Mouse (Mus musculus): Measurements from ENCODE around the gene Etnk1.
"Not testable (repeated sequence)": the region's sequence is repeated elsewhere in the genome, so short reads cannot be mapped to it uniquely, and the experiment has no call there.

The Etnk1 gene

GRCm38 (mm10) chr6:143162161-143162877 lies 4.7 kb upstream of the Etnk1 start:
- CTCF ChIA-PET, result interaction anchor here in 3 of 4 experiments (0.6 to 0.9 kb wide), 5 partner anchors 9 to 55 kb away, joined by 3 to 12 read pairs (median 6); no protein-coding TSS in a partner anchor
- POLR2A ChIA-PET, result interaction anchor here (0.6 to 5.0 kb wide), 49 partner anchors 8 to 1920 kb away, joined by 3 to 99 read pairs (median 5); partner anchors contain the start of gene C2cd5 (in 1 of the 4)

DNA sequence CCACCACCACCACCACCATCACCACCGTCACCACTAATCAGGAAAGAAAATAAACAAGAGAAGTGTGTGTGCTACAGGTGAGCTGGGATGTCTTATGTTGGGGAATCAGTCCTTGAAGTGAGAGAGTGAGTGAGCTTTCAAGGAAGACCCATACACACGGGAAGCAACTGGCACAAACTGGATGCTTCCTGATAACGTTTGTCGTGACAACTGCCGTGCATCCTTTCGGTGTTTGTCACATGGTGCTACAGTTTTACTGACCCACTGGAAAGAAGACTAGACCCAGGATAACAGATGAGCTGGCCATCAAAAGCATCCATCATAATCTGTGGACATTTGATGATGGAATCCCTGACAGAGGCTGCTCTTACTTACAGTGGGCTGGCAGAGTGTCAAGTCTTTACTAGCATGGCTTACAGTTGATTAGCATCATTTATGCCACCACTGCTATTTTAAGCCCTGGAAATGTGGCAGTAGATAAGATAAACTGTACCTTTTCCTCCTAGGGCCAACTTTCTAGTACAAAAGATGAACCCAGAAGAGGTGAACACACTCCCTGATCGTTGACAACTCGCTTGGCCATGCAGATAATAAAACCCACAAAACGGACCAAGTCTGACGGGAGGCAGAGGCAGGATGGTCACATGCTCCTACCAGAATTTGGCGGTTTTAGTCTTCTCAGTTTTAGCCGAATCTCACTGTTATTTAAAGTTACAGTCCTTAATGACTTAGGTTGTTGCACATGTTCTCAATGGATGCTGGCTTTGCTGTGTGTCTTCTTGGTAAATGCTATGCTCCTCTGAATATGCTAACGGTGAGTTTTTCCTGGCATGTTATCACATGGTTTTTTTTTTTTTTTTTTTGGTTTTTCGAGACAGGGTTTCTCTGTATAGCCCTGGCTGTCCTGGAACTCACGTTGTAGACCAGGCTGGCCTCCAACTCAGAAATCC lies 2.8 kb upstream of the Etnk1 start:
- POLR2A ChIA-PET, result interaction anchor here (0.6 to 5.0 kb wide), 58 partner anchors 7 to 1919 kb away, joined by 3 to 99 read pairs (median 5); partner anchors contain the start of gene C2cd5 (in 1 of the 4)
- CTCF ChIA-PET, result interaction anchor here in 3 of 4 experiments (0.6 to 1.5 kb wide), 4 partner anchors 11 to 176 kb away, joined by 3 to 11 read pairs (median 4); no protein-coding TSS in a partner anchor

DNA sequence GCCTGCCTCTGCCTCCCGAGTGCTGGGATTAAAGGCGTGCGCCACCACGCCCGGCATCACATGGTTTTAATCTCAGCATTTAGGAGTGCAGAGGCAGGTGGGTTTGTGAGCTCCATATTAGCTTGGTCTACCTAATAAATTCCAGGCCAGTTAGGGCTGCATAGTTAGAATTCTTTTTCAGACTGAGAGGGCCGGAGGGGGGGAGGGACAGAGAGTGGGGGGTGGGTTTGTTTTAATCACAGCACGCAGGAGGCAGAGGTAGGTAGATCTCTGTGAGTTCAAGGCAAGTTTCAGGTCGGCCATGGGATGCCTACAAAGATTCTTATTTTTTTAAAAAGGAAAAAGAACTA lies 2.1 kb upstream of the Etnk1 start:
- ChIA-PET CTCF (interaction anchor here in 1 of 4 experiments (0.6 kb wide), 1 partner anchor 22 kb away, joined by 11 read pairs; no protein-coding TSS in a partner anchor), POLR2A (interaction anchor here (0.6 to 5.0 kb wide), 52 partner anchors 8 to 1918 kb away, joined by 3 to 99 read pairs (median 6); partner anchors contain the start of gene C2cd5 (in 1 of the 4))

GRCm38 (mm10) chr6:143165404-143166257 lies 1.4 kb upstream of the Etnk1 start:
- ChIA-PET CTCF (interaction anchor here in 3 of 4 experiments (0.9 to 1.2 kb wide), 3 partner anchors 9 to 130 kb away, joined by 4 to 7 read pairs (median 4); no protein-coding TSS in a partner anchor), POLR2A (interaction anchor here (0.7 to 14.8 kb wide), 64 partner anchors 8 to 1917 kb away, joined by 3 to 306 read pairs (median 7); partner anchors contain the start of gene C2cd5 (in 2 of the 4))

DNA sequence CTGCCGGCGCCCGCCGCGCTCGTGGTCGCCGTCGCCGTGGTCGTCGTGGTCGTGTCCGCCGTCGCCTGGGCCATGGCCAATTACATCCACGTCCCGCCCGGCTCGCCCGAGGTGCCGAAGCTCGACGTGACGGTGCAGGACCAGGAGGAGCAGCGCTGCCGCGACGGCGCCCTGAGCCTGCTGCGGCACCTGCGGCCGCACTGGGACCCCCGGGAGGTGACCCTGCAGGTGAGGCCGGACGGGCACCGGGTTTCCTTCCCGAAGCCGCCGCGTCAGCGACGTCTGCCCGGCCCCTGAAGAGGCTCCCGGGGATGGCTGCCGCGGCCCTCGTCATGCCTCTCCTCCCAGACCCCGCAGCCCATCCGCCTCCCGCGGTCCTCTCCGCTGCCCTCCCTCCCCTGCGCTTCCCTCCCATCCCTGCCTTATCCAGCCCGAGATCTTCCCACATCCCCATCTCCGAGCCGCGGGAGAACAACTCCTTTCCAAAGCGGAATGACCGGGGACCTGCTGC lies 443 bp downstream of the Etnk1 start:
- CTCF ChIA-PET, result no interaction called here
- POLR2A ChIA-PET, result interaction anchor here (0.9 to 14.8 kb wide), 35 partner anchors 8 to 93 kb away, joined by 3 to 306 read pairs (median 8); partner anchors contain the start of gene C2cd5 (in 2 of the 4)

GRCm38 (mm10) chr6:143167981-143168674 lies 1.1 kb downstream of the Etnk1 start:
- ChIA-PET CTCF (interaction anchor here in 1 of 4 experiments (0.5 kb wide), 1 partner anchor 358 kb away, joined by 3 read pairs; no protein-coding TSS in a partner anchor), POLR2A (interaction anchor here (0.7 to 14.8 kb wide), 37 partner anchors 8 to 89 kb away, joined by 3 to 306 read pairs (median 4); partner anchors contain the start of gene C2cd5 (in 1 of the 4))

DNA sequence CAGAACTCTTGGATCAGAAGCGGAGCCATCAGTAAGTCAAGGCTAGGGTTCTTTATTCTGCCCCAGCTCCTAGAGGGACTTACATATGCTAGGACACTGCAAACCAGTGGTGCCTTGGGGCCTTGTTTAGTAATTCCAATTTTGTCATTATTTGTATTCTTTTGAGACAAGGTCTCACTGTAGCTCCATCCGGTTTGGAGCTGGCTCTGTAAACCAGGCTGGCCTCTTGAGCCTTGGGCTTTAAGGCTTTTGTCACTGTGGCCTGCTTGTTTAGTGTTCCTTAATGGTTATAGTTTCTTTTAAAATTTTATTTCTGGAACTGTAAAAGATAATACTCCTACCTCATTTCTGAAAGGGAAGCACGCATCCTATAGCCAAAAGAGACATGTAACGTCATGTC lies 2.4 kb downstream of the Etnk1 start:
- ChIA-PET CTCF (interaction anchor here in 2 of 4 experiments (0.6 to 0.7 kb wide), 2 partner anchors 34 to 101 kb away, joined by 3 to 4 read pairs; no protein-coding TSS in a partner anchor), POLR2A (interaction anchor here (0.9 to 14.8 kb wide), 39 partner anchors 8 to 147 kb away, joined by 3 to 306 read pairs (median 5); partner anchors contain the start of gene C2cd5 (in 2 of the 4))

DNA sequence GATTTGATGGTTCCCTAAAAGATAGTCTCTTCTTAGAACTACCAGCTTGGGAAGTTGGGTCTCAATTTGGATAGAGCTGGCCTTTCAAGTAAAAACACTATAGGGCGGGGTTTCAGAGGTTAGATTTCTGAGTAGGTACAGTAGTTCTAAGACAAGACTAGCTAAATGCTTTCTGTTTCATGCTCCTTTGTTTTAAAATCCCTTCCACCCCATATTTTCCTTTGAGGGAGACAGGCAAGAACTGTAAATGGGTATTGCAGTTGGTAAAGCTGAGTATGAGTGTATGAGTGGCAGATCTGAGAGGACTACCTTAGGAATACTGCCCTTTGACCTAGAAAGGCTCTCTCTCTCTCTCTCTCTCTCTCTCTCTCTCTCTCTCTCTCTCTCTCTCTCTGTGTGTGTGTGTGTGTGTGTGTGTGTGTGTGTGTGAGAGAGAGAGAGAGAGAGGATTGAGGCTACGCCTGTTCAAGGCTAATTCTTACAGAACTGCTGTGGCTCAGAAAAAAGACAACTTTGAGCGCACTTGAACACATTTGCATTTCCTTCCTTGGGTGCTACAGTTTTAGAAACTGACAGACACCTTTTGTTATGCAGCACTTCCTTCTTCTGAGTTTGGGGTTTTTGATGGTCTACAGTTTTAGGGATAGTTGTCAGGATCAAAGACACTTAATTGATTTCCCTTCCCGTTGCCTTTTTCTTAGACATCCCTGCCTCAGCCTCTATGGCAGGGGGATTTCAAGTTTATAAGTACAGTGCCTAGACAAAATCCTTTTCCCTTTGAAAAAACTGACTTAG lies 3.3 kb downstream of the Etnk1 start:
- POLR2A ChIA-PET, result interaction anchor here (0.7 to 14.8 kb wide), 41 partner anchors 9 to 1893 kb away, joined by 3 to 306 read pairs (median 6); partner anchors contain the start of gene C2cd5 (in 2 of the 4)

DNA sequence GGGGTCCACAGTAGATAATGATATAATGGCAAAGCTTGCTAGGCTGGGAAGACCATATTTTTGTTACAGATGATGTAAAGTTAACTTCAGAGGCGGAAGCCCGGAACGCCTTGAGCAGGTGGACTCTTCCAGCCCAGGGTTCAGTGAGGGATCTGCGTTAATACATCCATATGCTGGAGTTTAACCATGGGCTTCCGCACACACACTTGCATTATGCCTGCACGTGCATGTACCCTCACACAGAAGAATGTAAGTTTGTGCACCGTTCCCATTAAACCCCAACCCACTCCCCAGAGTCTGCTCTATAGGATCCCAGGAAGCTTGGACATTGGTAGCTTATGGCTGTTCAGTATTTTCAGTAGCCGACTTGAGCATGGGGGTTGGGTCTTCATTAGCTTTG lies 4.0 kb downstream of the Etnk1 start:
- CTCF ChIA-PET, result interaction anchor here in 2 of 4 experiments (0.5 kb wide), 2 partner anchors 9 to 153 kb away, joined by 5 to 9 read pairs; no protein-coding TSS in a partner anchor
- POLR2A ChIA-PET, result interaction anchor here (0.8 to 14.8 kb wide), 34 partner anchors 9 to 92 kb away, joined by 3 to 306 read pairs (median 5); partner anchors contain the start of gene C2cd5 (in 2 of the 4)

More for the DNA sequence above, 3.3 kb downstream of the Etnk1 start:
- CTCF ChIA-PET, result interaction anchor here in 2 of 4 experiments (0.7 to 0.8 kb wide), 3 partner anchors 10 to 816 kb away, joined by 3 read pairs; no protein-coding TSS in a partner anchor

- ChIA-PET CTCF (interaction anchor here in 2 of 4 experiments (0.5 kb wide), 2 partner anchors 10 to 154 kb away, joined by 5 to 9 read pairs; no protein-coding TSS in a partner anchor), POLR2A (interaction anchor here (0.6 to 14.8 kb wide), 39 partner anchors 8 to 92 kb away, joined by 3 to 306 read pairs (median 5); partner anchors contain the start of gene C2cd5 (in 2 of the 4))
Measured at GRCm38 (mm10) chr6:143171781-143172465, 4.9 kb downstream of the Etnk1 start.

GRCm38 (mm10) chr6:143172683-143173082 lies 5.7 kb downstream of the Etnk1 start:
- POLR2A ChIA-PET, result interaction anchor here (1.1 to 14.8 kb wide), 20 partner anchors 8 to 93 kb away, joined by 3 to 306 read pairs (median 10); partner anchors contain the start of gene C2cd5 (in 1 of the 4)
- CTCF ChIA-PET, result not testable (repeated sequence)

- POLR2A ChIA-PET, result interaction anchor here (0.6 to 14.8 kb wide), 46 partner anchors 8 to 153 kb away, joined by 3 to 306 read pairs (median 5); partner anchors contain the start of genes C2cd5 (in 2 of the 4) and Etnk1 (in 2 of the 4)
- CTCF ChIA-PET, result interaction anchor here in 3 of 4 experiments (0.9 to 2.1 kb wide), 19 partner anchors 11 to 142 kb away, joined by 3 to 13 read pairs (median 4); no protein-coding TSS in a partner anchor
Measured at GRCm38 (mm10) chr6:143174226-143174625, 7.2 kb downstream of the Etnk1 start.

DNA sequence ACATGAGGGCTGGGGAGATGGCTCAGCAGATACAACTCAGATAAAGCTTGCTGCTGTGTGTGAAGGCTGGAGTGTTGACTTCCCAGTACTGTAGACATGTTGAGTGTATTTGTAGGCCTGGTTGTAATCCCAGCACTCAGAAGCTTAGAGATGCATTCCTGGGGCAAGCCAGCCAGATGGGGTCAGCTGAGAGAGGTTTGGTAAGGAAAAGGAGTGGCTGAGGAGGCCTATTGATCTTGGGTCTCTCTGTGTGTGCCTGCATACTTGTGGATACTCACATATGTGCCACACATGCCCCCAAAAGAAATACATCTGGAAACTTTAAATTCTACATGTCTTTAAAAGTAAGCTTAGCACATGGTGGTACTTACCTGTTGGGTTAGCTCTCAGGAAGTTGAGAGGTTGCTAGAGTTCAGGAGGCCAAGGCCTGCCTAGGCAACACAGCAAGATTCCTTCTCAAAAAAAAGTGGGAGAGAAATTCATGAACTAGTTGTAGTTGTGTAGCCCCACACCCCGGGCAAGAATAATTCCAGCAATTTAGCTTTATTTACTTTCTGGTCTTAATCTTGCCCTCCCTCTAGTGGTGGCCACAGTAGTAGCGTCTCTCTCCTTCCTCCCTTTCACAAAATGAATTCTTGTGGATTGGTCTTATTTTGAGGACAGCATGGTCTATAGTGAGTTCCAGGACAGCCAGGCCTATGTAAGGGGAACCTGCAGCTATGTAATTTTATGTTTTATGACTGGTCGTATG lies 8.1 kb downstream of the Etnk1 start:
- ChIA-PET CTCF (interaction anchor here (0.5 to 2.1 kb wide), 76 partner anchors 9 to 406 kb away, joined by 3 to 23 read pairs (median 4); partner anchors contain the start of genes C2cd5 (in 1 of the 4) and Etnk1 (in 1 of the 4)), POLR2A (interaction anchor here (0.6 to 14.8 kb wide), 68 partner anchors 8 to 198 kb away, joined by 3 to 306 read pairs (median 5); partner anchors contain the start of genes Etnk1 (in 2 of the 4) and C2cd5 (in 1 of the 4))

DNA sequence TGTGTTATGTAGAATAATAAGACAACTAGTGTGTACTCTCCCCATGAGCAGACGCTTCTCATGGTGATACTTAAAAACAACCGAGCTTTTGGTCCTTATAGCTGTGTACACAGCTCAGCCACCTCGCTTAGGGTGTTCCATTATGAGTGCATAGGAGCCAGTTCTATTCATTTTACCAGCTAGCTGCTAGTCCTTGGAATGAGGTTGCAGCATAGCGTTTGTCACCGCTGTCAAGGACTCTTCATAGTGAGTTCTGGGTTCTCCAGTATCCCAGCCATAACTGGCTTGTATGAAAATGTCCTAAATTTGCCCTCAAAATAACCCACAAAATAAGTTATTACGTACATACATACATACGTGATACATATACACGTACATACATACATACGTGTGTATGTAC lies 9.1 kb downstream of the Etnk1 start:
- ChIA-PET CTCF (interaction anchor here in 3 of 4 experiments (0.6 to 2.1 kb wide), 18 partner anchors 10 to 155 kb away, joined by 3 to 13 read pairs (median 4); no protein-coding TSS in a partner anchor), POLR2A (interaction anchor here (0.5 to 14.8 kb wide), 37 partner anchors 8 to 145 kb away, joined by 3 to 306 read pairs (median 7); partner anchors contain the start of genes Etnk1 (in 2 of the 4) and C2cd5 (in 1 of the 4))

Measured in embryonic stem cell, embryonic (primary cell).